Mouse (Mus musculus) olfactory bulb, adult 2 months (tissue): ENCODE data around the gene Fbxl17. TPM values are rescaled to one million over a fixed set of nuclear protein-coding genes. Genes with fewer than 3 reads are reported as not detected.

Source experiments
- H3K27ac ChIP-seq: fragments of 200-500 bp; 2 replicates; pipeline ENCODE4 v1.5.1; 2012; ENCODE audit warnings: low read depth, low read length; ENCODE audit not compliant: insufficient read depth
- H3K4me1 ChIP-seq: fragments of 200-500 bp; 2 replicates; pipeline ENCODE4 v1.6.1; 2012; ENCODE audit warnings: low read length; ENCODE audit not compliant: control insufficient read depth, insufficient read depth
- H3K4me3 ChIP-seq: fragments of 200-500 bp; 2 replicates; pipeline ENCODE4 v1.5.1; 2012; ENCODE audit warnings: mild to moderate bottlenecking, low read depth, low read length, moderate library complexity; ENCODE audit not compliant: insufficient read depth
- CTCF ChIP-seq: fragments of 200-500 bp; IDR thresholded peaks from 2 replicates; pipeline ENCODE4 v1.5.1; 2012; ENCODE audit warnings: low read depth, mild to moderate bottlenecking, low read length, moderate library complexity; ENCODE audit not compliant: insufficient read depth
- POLR2A ChIP-seq: fragments of 200-500 bp; IDR thresholded peaks from 2 replicates; pipeline ENCODE4 v1.6.1; 2012; ENCODE audit warnings: mild to moderate bottlenecking, low read depth, low read length, moderate library complexity; ENCODE audit not compliant: insufficient read depth
- WGBS: fragments of 180-500 bp; shearing (Covaris S2); methylation state at CpG from one replicate; pipeline ENCODE4 v1.1.7; 2018; 5-methylcytosine and 5-hydroxymethylcytosine counted together
- polyA plus RNA-seq: library from polyadenylated mRNA; stranded (reverse); fragments of >200 nt; gene quantifications from 2 replicates; pipeline ENCODE4 v1.2.4, GENCODE M21; 2012; ENCODE audit warnings: low replicate concordance; ENCODE audit not compliant: missing spikeins, insufficient read depth, insufficient read length

Gene Fbxl17
- polyA plus RNA-seq, 1 experiment: not detected

GRCm38 (mm10) chr17:63284074-63284473, 215.7 kb downstream of the Fbxl17 start:
- 91% methylated on average over 4 of the region's 4 CpGs for WGBS
- H3K4me1 ChIP-seq: peaks cover 6% of the 10 kb centered on the region; the same call in 1 of the 2 replicates
- no peak overlapping the region for H3K27ac ChIP-seq
- no peak overlapping the region for H3K4me3 ChIP-seq
- TF ChIP-seq CTCF (no peak), POLR2A (no peak)

DNA sequence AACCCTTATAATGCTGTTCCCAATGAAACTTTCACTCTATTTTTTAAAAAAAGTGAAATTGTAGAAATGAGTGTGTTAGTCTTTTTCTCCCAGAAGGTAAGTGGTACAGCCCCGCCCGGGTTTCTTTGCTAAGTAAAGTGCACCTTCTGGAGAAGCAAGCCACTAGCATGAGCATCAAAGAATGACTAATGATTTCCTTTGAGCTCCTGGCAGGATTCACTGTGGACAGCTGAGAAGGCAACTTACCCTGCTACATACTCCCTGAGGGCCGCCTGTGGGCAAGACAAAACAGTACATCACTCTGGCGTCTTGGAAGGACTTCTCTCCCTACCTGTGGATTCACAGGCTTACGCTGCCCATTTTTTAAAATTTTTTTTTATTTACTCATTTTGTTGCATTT, 217.8 kb downstream of the Fbxl17 start:
- Histone ChIP-seq H3K4me1 (peaks cover 4% of the 10 kb centered on the region; the same call in 1 of the 2 replicates), H3K27ac (no peak overlapping the region), H3K4me3 (no peak overlapping the region)
- no peak for TF ChIP-seq CTCF
- TF ChIP-seq POLR2A: no peak
- 94% methylated on average over 5 of the region's 5 CpGs for WGBS

- Histone ChIP-seq H3K4me1 (peaks cover 4% of the 10 kb centered on the region; the same call in 1 of the 2 replicates), H3K27ac (no peak overlapping the region), H3K4me3 (no peak overlapping the region)
- 84% methylated on average over 2 of the region's 2 CpGs for WGBS
- TF ChIP-seq POLR2A: no peak
- TF ChIP-seq CTCF: no peak
Measured at GRCm38 (mm10) chr17:63280990-63281389, 218.8 kb downstream of the Fbxl17 start.

- Histone ChIP-seq H3K4me1 (no peaks in the 10 kb centered on the region), H3K27ac (no peak overlapping the region), H3K4me3 (no peak overlapping the region)
- TF ChIP-seq POLR2A (no peak), CTCF (no peak)
- 85% methylated on average over 4 of the region's 4 CpGs for WGBS
Measured at GRCm38 (mm10) chr17:63279144-63279543, 220.7 kb downstream of the Fbxl17 start.

DNA sequence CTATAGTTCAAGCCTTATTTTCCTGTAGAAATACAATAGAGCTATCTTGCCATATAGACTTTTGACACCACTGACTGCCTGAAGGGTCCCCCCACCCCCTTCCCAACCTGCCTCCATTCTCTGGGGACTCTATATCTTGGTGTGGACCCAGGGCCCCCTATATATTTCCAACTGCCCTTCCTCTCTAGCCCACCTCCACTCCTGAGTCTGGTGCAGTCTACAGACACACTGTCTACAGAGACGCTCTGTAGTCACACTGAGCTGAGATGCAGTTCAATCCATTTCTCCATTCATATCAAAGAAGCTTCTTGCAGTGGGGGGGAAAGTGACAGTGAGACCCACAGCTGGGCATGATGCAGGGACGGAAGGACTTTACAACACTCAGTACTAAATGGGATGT, 226.5 kb downstream of the Fbxl17 start:
- H3K27ac ChIP-seq: no peak overlapping the region
- TF ChIP-seq POLR2A (no peak), CTCF (no peak)
- H3K4me3 ChIP-seq: no peak overlapping the region
- 94% methylated on average over 2 of the region's 2 CpGs for WGBS
- no peaks in the 10 kb centered on the region for H3K4me1 ChIP-seq

DNA sequence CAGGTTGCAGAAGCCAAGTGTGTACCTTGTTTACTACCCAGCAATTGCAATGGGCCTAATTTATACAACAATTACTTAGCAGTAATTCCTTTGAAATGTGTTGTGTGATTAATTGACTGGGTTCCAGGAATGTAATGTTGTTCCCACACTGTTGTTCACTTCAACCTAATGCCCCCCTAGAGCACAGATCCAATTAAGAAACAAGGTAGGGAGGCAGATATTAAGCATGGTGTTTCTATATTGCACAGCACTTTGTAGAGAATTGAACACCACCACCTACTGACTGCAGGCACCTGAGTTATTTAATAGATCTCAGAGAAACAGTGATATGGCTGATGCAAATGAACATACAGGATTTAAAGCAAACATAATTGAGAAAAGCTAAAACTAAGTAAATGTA, 226.9 kb downstream of the Fbxl17 start:
- Histone ChIP-seq H3K27ac (no peak overlapping the region), H3K4me3 (no peak overlapping the region), H3K4me1 (no peaks in the 10 kb centered on the region)
- TF ChIP-seq CTCF: no peak
- TF ChIP-seq POLR2A: no peak

DNA sequence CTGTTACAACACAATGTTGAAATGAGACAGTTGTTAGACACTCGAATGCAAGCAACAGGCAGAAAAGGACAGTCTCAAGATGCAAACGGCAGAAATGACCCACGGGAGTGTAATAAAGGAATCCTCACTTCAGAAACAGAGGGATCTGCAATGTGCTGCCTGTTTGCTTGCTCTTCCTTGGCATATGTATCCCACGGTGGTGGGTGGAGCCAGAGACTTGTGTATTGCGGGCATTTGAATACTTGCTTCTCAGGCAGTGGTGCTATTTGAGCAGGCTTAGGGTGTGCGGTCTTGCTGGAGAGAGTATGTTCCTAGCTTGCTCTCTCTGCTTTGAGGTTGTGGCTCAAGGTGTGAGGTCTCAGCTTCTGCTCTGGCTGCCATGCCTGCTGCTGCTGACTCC, 228.8 kb downstream of the Fbxl17 start:
- H3K4me3 ChIP-seq: no peak overlapping the region
- WGBS: 75% methylated on average over 6 of the region's 6 CpGs
- H3K27ac ChIP-seq: no peak overlapping the region
- no peak for TF ChIP-seq POLR2A
- no peak for TF ChIP-seq CTCF
- no peaks in the 10 kb centered on the region for H3K4me1 ChIP-seq

DNA sequence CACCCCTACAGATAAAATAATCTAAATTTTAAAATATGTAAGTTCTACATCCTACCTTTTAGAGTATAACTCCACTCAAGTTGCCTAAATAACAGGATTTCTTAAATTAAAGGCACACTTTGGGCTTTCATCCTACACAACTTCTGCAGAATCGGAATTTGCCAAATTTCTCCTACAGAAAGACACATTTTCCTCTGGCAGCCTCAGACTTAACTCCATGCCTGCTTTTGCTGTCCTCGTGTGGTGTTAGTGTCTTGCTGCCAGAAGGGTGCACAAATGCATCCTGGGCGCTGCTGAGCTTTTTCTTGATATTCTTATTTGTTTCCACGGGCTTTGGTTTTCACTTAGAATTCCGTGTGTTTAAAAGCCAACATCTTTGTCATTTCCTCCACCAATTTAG, 229.3 kb downstream of the Fbxl17 start:
- Histone ChIP-seq H3K4me1 (no peaks in the 10 kb centered on the region), H3K4me3 (no peak overlapping the region), H3K27ac (no peak overlapping the region)
- WGBS: 85% methylated on average over 5 of the region's 5 CpGs
- TF ChIP-seq CTCF (no peak), POLR2A (no peak)

DNA sequence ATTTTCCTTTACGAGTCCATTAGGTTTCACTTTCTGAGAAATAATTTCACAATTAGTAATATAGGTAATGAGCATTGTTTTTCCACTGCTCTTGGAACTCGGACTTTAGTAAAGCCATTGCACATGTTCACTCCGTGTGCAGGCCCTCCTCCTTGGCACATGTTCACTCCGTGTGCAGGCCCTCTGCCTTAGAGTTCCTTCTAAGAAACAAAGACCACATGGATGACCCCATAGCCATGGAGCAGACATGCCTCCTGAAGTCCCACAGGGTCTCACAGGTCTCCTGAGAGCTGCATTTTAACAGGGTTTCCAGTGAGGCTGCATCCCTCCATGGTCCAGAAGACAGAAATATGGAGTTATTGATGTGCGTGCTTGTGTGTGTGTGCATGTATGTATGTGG, 237.1 kb downstream of the Fbxl17 start:
- TF ChIP-seq POLR2A: no peak
- no peak for TF ChIP-seq CTCF
- H3K4me3 ChIP-seq: no peak overlapping the region
- 97% methylated on average over 5 of the region's 5 CpGs for WGBS
- H3K27ac ChIP-seq: no peak overlapping the region
- 0 out of 2 replicates have a peak, but pooled peaks cover 3% of the 10 kb centered on the region for H3K4me1 ChIP-seq
